Mouse (Mus musculus): ENCODE results near the gene Acrbp.
"Not testable (repeated sequence)": the region's sequence is repeated elsewhere in the genome, so short reads cannot be mapped to it uniquely, and the experiment has no call there.

Acrbp gene

GRCm38 (mm10) chr6:125049678-125050077, at the start of gene Acrbp:
Gene Acrbp, plus strand, starts transcription at chr6:125049689.
- no peak for DNase-seq (ENCODE audit: low read depth, low spot score)

- no peak for DNase-seq (ENCODE audit: low read depth, low spot score)
Observed at GRCm38 (mm10) chr6:125003706-125004105, 45.8 kb upstream of the Acrbp start.

- no peak for DNase-seq (ENCODE audit: low read depth, low spot score)
Observed at GRCm38 (mm10) chr6:125005086-125005485, 44.4 kb upstream of the Acrbp start.

DNA sequence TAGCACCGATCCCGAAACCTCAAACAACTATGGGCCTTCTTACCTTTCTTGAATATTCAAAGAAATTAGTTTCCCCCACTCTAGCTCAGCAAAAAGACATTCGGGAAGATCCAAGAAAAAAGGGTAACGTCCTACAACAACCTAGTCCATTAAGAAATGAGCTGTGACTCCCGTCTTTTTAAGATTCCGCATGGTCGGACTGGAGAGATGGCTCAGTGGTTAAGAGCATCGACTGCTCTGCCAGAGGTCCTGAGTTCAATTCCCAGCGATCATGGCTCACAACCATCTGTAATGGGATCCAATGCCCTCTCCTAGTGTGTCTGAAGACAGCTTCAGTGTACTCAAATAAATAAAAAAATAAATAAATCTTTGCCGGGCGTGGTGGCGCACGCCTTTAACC, 41.4 kb upstream of the Acrbp start:
- peak; percentile 27 for DNase-seq (ENCODE audit: low read depth, low spot score)

DNA sequence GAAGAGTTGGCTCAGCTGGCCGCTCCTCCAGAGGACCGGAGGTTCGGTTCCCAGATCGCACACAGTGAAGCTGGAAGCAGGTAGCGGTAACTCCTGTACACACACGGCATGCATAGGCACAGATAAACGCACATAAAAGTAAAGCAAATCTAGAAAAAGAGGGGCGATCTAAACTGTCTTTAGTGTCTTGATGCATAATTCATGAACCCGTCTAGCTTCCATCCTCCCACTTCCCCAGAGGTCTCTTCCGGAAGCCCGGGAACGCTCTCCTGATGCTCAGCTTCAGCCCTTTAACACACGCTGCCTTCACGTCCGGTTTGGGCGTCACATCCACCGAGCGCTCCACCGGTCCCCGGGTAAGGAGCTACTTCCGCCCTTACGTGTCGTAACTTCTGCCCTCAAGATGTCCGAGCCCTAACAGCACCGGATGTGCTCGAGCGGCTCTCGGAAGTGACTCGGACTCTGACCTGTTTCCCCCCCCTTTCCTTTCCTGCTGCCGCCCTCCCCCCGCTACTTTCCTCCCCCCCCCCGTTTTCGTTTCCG, 40.8 kb upstream of the Acrbp start:
- DNase-seq (ENCODE audit: low read depth, low spot score), result peak; percentile 98

DNA sequence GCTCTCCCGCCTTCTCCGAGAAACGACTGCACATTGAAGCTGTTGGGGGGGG, 40.5 kb upstream of the Acrbp start, which contains the start of gene Zfp384:
TSS of gene Zfp384 (plus strand) at position 17 of the 52 bp plus-strand sequence.
- DNase-seq (ENCODE audit: low read depth, low spot score), result no peak

- DNase-seq (ENCODE audit: low read depth, low spot score), result peak; percentile 92
Observed at GRCm38 (mm10) chr6:125009181-125010073, 40.1 kb upstream of the Acrbp start.

- no peak for DNase-seq (ENCODE audit: low read depth, low spot score)
Observed at GRCm38 (mm10) chr6:125017682-125018081, 31.8 kb upstream of the Acrbp start.

- DNase-seq (ENCODE audit: low read depth, low spot score), result peak; percentile 90
Observed at GRCm38 (mm10) chr6:125030532-125030931, 19.0 kb upstream of the Acrbp start.

DNA sequence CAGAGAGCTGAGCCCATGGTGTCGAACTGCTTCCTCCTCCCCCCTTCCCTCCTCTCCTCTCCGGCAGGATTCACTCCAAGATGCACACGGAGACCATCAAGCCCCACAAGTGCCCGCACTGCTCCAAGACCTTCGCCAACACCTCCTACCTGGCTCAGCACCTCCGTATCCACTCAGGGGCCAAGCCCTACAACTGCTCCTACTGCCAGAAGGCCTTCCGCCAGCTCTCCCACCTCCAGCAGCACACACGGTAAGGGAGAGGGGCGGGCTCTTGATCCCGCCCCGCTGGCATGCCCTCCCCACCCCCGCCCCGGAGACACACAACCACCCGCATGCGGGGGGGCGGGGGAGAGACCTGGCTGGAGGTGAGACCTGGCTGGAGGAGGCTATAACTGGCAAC, 17.9 kb upstream of the Acrbp start:
- no peak for DNase-seq (ENCODE audit: low read depth, low spot score)

DNA sequence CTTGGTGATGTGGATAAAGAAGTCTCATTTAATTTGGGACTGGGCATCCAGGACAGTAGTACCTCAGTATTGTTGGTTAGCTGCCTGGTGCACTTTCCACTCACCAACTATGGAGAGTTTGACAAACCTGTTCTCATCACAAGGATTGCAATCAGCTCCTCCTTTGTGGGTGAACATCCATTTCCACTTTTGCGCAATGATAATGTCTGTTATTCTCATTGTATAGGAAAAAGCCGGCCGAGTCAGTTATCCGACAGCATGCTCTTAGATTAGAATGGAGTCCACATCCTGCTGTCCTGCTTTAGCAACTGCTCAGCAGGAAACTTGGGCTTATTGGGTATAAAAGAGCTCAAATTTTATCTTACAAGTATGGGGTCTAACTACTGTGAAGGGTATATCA, 10.8 kb upstream of the Acrbp start:
- DNase-seq (ENCODE audit: low read depth, low spot score), result no peak

DNA sequence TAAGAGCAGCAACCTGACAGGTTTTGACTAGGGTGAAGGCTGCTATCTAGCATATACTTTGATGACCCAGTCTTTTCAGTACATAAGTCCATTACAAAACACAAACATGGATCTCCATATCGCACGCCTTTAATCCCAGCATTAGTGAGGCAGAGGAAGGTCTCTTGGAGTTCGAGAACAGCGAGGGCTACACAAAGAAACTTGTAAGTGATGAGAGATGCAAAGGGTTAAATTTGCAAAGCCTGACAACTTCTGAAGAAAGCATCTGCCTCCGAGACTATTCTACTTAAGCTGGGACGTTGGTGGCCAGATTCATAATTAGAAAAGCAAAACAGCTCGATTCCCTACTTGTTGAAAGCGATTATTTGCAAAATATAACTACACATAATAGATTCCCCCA, 10.4 kb upstream of the Acrbp start:
- no peak for DNase-seq (ENCODE audit: low read depth, low spot score)

GRCm38 (mm10) chr6:125039533-125040153, 9.8 kb upstream of the Acrbp start, which contains the start of gene Ing4:
Gene Ing4, plus strand, starts transcription at chr6:125039760.
- DNase-seq (ENCODE audit: low read depth, low spot score), result peak; percentile 97

GRCm38 (mm10) chr6:125040221-125040620, 9.3 kb upstream of the Acrbp start:
- no peak for DNase-seq (ENCODE audit: low read depth, low spot score)

DNA sequence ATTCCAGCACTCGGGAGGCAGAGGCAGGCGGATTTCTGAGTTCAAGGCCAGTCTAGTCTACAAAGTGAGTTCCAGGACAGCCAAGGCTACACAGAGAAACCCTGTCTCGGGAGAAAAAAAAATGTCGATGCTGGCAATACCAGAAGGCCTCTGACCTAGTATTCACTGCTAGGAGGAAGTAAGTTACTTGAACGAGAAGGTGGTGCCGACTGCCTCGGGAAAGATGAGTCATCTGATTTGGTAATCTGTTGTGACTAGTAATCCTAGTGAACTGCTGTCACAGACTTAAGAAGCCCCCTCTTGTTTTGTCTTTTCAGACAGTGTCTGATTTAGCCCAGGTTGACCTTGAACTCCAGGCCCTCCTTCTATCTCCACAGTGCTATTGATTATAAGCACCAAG, 8.4 kb upstream of the Acrbp start:
- DNase-seq (ENCODE audit: low read depth, low spot score), result no peak

GRCm38 (mm10) chr6:125042081-125042480, 7.4 kb upstream of the Acrbp start:
- DNase-seq (ENCODE audit: low read depth, low spot score), result no peak

DNA sequence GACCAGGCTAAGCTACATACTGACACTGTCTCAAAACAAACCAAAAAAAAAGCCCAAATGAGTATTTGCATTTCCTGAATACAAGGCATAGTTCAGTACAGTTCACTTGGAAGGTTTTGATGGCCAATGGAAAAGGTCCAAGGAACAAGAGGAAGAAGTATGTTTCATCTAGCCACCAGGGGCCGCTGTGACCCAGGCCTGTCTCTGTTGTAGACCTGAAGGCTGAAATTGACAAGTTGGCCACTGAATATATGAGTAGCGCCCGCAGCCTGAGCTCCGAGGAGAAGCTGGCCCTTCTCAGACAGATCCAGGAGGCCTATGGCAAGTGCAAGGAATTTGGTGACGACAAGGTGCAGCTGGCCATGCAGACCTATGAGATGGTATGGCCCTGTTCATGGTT, 2.8 kb upstream of the Acrbp start:
- peak; percentile 88 for DNase-seq (ENCODE audit: low read depth, low spot score)

GRCm38 (mm10) chr6:125051237-125051636, 1.7 kb downstream of the Acrbp start:
- peak; percentile 68 for DNase-seq (ENCODE audit: low read depth, low spot score)

DNA sequence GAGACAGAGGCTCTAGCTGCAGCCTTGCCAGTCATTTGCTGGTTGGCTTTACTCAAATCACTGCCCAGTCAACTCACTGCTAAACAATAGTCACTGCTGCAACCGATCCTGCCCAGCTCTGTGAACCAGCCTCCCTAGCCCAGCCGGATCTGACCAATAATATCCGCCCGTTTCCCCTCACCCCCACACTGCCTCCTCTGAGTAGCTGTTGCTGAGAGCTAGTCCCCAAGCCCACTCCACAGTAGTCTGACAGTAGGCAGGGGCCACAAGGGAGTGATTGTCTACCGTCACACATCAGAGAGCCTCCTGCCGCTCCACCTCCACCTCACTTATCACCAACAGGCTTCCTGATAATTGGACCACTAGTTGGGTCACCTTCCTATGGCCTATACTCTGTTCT, 12.0 kb downstream of the Acrbp start:
- DNase-seq (ENCODE audit: low read depth, low spot score), result no peak

- DNase-seq (ENCODE audit: low read depth, low spot score), result no peak
Observed at GRCm38 (mm10) chr6:125062511-125062910, 13.0 kb downstream of the Acrbp start.

GRCm38 (mm10) chr6:125063906-125064305, 14.4 kb downstream of the Acrbp start:
- no peak for DNase-seq (ENCODE audit: low read depth, low spot score)

GRCm38 (mm10) chr6:125065223-125065622, 15.7 kb downstream of the Acrbp start:
- DNase-seq (ENCODE audit: low read depth, low spot score), result not testable (repeated sequence)

GRCm38 (mm10) chr6:125067571-125067995, 18.1 kb downstream of the Acrbp start, which contains the start of gene Lpar5:
Gene Lpar5, plus strand, starts transcription at chr6:125067920.
- DNase-seq (ENCODE audit: low read depth, low spot score), result peak; percentile 52

Measured in CD4-positive, CD25-positive, alpha-beta regulatory T cell, adult 2 months (primary cell).